Mouse (Mus musculus): ENCODE results near the gene Anapc16.
"Not testable (repeated sequence)": the region's sequence is repeated elsewhere in the genome, so short reads cannot be mapped to it uniquely, and the experiment has no call there.

GRCm38 (mm10) chr10:59993813-59994212 is 9.1 kb downstream of the Anapc16 start:
- not testable (repeated sequence) for TF ChIP-seq CTCF, EP300 (IDR thresholded peaks at IDR 0.05)
